Mouse (Mus musculus): ENCODE measurements around the gene Tjap1.

Tjap1 gene

DNA sequence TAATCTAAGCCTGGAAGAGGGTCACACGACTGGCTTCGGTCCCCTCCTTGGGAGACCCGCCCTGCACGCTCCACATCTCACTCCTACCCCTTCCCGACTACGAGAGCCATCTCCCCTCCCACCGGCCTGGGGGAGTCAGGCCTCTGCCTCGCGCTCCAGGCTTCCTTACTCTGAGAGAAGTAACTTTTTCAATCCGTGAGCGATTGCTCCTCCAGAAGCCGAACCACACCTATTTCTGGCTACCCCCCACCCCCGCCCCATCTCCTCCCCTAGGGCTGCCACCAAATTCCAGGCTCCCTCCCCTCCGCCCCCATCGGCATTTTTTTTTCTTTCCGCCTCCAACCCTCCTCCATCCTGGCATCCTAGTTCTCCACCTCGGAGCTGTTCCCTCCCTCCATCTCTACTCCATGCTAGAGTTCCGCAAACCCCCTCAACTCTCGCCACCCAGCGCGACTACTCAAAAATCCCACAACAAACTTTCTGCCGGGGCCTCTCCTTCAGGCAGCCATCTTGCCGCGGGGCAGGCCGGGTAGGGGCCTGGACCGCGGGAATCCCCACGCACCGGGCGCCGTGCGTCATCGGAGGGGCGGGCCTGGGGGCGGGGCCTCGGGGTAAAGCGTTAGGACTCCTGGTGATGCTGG is at the start of gene Tjap1:
Tjap1 (minus strand) TSS at position 544 of the 641 bp plus-strand sequence.
- peak; percentile 90 for DNase-seq (ENCODE audit: low spot score)

DNA sequence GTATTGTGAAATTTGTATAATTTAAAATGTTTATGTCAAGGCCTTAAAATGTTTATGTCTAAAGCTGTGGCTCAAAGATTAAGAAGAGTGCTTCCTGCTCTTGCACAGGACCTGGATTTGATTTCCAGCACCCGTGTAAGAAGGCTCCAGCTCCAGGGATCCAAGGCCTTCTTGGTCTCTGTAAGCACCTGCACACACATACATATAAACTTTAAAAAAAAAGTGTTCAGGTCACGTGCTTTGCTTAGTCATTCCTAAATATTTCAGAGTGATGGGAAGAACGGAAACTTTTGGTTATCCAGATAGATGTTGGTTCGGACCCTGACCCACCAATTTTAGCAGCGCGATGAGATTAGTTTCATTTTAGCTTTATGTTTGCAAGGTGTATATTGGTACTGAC is 45.9 kb upstream of the Tjap1 start:
- no peak for DNase-seq (ENCODE audit: low spot score)

DNA sequence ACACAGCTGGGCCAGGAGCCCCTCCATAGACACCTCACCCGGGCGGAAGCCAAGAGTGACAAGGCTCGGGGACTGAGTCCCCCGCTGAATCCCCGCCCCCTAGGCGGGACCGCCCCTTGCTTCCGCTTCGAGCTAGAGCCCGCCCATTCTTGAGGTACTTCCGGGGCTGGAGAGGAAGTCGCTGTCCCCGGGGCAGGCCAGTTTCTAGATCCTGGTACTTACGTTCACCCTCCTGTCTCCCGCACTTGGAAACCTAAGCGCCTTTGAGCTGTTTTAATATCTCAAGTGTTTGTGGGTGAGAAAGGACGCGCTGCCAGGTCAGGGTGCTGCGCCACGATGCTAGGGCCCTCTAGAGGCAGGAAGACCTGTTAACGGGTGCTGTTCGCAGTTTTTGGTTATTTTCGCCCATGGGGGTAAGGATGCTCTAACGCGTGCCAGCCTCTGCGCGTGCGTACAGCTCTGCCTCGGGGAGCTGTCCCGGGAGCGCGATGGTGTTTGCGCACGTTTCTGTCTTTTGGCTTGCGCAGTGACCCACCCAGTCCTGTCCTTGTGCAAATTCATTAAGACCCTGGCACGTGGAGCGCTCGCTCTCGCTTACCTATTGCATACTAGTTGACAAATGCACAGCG is 45.2 kb upstream of the Tjap1 start, which contains the start of gene Abcc10:
Abcc10 (minus strand) TSS at position 447 of the 629 bp plus-strand sequence.
- DNase-seq (ENCODE audit: low spot score) = peak; percentile 96

DNA sequence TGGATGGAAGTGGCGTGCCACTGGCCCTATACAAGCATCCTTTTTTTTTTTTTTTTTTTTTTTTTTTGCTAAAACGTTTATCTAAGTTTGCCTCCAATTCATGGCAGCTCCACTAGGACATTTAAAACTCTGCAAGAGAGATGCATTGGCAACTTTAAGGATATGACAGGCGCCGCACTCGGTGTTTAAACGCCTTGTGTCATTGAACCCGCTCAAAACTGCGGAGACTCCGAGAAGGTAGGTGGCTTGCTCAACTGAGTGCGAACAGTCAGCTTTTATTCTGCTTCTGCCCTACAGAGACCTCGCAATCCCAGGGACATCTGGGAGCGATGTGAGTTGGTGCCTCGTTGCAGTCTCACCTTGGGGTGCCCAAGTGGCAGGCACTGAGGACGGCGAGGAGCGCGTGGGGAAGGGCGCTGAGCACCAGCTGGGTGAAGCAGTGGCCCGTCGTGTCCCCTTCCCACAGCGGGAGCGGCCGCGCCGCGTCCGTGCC is 44.6 kb upstream of the Tjap1 start:
- no peak for DNase-seq (ENCODE audit: low spot score)

DNA sequence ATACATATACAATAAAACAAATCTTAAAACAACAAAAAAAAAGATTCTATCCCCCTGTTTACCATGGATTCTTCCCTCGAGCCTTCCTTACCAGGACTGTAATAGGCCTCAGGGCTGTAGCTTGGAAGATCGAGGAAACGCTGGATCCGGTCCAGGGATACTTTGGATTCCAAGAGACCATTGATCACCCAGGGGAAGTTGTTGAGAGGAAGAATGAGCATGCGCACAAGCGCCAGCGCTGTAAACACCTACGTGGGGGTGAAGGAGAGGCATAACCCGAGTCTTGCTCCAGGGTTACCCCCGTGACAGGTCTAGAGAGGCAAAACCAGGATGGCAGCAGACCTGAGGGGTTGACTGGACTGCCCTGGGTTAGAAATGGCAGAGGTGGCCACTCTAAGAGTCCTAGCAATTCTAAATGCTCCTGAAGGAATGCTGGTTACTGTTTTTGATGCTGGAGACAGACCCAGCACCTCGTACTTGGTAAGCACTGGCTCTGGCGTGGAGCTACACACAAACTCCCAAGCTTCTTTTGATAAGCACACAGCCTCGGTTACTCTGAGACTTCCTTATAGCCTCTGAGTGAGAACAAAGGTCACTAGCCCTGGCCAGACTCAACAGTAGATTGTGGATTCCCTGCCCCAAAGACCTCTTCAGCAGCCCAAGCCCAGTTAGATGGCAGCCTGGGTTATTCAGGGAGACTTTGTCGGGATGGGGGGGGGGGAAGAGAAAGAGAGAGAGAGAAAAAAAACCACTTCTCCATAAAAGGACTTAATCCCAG is 39.4 kb upstream of the Tjap1 start:
- no peak for DNase-seq (ENCODE audit: low spot score)

DNA sequence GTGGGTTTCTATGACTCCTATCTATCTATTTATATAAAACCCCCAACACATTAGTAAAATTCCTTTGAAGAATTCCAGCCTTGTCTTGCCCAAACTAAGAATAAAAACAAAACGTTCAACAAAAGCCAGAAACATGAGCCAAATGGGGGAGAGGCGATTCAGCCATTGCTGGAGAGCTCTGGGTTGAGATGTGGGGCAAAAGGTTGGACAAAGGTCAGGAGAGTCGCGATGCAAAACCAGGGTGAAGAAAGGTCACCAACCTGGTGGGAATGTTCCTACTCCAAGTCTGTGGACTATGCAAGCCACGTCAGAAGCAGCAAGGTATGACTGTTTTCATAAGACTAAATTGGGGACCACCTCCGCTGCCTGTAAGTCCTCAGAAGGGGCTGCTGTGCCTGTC is 37.7 kb upstream of the Tjap1 start:
- DNase-seq (ENCODE audit: low spot score) = peak; percentile 25

DNA sequence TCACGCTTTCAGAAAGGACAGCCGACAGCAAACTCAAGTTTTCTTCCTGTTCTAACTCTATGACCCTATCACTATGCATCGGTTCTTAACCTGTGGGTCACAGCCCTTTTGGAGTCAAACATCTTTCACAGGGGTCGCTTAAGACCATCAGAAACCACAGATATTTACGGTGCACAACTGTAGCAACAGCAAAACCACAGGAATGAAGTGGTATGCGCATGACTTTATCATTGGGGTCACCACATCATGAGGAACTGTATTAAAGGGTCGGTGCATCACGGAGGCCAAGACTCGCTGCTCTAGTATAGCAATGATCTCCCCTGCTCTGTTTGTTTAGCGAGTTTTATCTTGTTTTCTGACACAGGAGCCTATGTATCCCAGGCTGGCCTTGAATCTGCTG is 33.0 kb upstream of the Tjap1 start:
- DNase-seq (ENCODE audit: low spot score) = no peak

DNA sequence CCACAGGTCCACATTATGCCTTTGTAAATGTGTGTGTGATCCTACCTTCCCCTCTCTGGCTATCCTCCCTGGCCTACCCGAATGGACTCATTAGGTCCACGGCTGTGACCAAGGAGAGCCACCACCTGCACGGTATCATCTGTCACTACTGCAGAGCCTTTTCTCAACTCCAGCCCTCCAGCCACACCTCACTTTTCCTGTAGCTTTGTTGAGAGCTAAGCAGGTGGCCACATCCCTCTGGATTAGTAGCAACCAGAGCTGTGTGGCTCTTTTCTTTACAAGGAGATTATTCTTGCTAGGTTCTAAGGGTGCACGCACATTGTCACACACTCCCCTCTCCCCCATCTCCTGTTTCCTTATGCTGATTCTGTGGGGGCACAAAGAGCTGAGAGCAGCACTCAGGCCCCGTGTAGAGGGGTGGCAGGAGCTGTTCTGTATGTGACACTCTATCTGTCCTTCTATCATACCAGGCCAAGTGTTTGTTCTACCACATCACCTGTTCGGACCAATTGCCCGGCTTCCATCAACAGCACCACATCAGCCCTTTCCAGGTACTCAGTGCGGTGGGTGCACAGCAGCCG is 30.4 kb upstream of the Tjap1 start:
- no peak for DNase-seq (ENCODE audit: low spot score)

DNA sequence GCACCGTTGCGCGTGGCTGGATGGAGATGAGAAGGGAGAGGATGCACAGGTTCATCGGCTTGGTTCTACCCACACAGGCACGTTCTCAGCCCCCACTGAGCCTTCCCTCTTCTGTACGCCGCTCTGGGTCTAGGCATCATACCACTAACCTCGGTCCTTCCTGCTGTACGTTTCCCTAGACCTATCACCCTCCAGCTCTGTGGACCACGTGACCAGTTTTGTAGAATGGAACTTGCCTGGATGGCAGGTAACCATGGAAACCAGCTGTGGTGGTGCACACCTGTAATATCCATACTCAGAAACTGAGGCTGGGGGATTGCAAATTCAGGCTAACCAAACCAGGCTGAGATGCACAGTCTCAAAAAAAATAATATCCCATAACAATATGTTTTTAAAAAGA is 27.7 kb upstream of the Tjap1 start:
- no peak for DNase-seq (ENCODE audit: low spot score)

DNA sequence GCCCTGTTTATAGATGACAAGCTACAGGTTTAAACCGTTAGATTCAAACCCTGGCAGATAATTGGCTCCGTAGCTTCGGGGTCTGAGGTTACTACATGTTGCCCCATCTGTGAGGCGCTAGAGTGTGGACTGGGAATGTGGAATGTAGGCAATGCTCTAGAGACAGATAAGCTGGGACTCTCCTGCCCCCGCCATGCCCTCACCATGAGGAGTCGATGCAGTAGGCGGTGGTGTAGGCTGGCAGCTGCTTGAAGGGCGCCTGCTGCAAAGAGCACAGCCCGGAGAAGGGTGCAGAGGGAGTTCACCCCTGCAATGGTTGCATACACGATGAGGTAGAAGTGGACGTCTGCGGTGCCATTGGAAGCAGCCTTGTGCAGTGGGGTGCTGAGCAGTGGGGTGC is 27.0 kb upstream of the Tjap1 start:
- DNase-seq (ENCODE audit: low spot score) = no peak

DNA sequence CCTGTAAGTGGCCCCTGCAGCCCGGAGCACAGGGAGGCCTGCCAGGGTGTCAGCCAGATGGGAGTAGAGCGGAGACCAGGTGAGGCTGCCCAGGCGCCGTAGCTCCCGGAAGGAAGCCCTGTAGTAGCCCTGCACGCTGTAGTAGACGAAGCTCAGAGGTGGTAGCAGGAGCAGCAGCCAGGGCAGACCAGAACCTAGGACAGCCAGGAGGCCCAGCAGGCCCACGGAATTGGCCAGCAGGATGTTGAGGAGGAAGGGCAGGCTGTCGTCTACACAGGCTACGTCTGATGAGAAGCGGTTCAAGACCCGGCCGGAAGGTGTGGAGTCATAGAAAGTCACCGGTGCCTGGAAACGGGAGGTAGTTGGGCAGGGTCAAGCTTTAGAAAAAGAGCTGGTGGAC is 24.1 kb upstream of the Tjap1 start:
- DNase-seq (ENCODE audit: low spot score) = no peak

DNA sequence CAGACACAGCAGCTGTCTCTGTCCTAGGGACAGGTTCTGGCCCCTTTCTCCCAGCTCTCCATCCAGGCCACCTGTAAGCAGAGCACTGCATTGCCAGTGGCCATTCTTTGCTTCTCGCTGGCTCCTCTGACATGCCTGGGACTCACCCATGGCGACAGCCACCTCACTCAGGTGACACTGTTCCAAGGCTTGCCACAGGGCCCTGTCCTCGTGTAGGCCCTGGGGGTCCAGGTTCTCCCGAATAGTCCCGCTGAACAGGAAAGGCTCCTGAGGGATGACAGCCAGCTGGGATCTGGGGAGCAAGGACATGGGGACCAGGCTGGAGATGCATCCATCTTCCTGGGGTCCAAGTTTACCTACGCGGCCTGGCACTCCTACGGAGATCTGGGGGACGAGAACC is 21.4 kb upstream of the Tjap1 start:
- no peak for DNase-seq (ENCODE audit: low spot score)

DNA sequence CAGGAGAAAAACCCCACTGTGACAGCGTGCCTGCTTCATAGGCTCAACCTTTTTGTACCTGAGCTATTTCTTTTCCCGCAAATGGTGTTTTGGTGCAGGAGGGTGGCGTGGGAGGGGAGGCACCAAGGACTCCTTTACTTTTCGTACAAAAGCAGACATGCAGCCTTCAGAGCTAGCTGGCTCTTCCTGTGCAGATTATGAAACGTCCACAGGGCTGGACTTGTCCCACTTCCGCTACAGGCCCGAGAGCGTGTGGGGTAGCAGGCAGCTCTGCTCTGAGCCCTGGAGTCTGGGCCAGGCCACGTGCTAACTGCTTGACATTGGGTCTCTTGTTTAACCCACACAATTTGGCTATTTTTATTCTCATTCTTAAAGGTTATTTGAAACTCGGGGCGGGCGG is 19.1 kb upstream of the Tjap1 start:
- DNase-seq (ENCODE audit: low spot score) = peak; percentile 58

DNA sequence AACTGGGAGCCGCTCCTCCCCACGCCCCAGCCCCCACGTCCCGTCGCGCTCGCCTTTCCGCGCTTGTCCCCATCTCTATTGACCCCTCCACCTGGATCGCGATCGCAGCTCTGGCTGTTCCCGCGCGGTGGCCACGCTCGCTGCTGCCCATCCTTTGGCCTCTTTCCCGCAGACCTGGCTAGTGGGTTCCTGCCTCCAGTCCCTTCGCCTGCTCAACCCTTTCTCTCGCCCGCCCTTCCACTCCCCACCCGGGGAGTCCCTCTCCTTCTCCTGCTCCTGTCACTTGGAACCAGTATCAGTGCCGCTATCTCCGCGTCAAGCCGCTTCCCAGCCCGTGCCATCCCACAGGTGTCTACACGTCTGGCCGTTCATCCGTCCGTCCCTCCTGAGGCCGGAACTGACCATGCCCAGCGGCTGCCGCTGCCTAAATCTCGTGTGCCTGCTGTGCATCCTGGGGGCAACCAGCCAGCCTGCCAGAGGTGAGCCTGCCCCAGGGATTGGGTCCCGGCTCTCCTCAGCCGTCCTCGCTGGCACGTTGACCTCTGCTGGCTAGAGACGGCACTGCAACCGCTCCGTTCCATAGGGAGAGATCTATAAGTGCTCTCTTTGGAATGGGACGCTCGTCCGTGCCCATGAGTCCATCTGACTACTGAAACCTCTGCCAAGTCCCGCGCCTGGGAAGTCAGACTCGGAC is 15.5 kb upstream of the Tjap1 start:
- peak; percentile 90 for DNase-seq (ENCODE audit: low spot score)

DNA sequence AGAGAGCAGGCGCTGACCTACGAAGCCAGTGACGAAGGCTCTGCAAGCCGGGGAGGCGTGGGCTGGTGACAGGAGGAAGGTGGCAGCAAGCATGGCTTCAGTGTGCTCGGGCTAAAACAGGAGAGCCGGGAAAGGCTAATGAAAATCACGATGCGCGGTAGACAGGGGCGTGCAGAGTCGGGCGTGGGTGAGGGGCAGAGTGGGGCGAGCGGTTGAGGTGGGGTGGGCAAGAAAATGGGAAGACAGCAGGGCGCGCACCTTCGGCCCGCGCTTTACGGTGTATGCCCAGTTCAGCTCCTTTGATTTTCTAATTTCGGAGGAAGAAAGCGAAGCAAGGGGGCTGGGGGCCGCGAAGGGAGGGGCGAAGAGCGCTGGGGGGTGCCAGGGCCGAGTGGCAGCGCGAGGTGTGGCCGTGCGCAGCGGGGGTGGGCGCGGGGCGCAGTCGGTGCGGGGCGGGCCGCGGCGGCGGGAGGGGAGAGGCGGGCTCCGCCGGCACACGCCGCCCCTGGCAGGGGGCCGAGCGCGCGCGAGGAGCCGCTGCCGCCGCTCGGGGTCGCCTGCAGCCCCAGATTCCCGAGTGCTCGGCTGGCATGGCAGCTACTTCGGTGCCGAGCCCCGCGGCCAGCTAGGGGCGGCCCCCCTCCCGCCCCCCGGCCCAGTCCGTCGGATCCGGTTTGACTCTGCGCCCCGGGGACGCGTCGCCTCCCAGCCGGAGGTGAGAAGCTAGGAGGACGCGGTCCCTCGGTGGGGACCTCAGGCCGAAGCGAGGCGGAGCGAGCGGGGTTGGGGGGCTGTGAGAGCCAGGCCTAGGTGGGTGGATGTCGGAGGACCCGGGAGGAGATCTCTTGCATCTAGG is 14.8 kb upstream of the Tjap1 start, which contains the start of gene Dlk2:
Dlk2 (plus strand) TSS at position 58 of the 856 bp plus-strand sequence.
- DNase-seq (ENCODE audit: low spot score) = no peak

DNA sequence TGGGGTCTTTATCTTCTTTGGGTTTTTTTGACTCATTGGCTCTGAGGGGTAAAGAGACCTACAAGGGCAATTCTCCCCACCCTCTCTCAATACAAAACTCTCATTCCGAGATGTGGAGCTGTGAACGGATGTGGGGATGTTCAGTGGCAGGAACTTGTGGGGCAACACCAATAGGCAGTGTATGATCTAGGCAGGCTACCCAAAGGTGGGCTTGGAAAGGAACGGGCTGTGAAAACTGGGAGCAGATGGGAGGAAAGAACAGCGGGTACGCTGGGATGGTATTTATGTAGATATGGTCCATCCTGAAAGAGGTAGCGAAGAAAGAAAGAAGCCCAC is 14.2 kb upstream of the Tjap1 start:
- no peak for DNase-seq (ENCODE audit: low spot score)

DNA sequence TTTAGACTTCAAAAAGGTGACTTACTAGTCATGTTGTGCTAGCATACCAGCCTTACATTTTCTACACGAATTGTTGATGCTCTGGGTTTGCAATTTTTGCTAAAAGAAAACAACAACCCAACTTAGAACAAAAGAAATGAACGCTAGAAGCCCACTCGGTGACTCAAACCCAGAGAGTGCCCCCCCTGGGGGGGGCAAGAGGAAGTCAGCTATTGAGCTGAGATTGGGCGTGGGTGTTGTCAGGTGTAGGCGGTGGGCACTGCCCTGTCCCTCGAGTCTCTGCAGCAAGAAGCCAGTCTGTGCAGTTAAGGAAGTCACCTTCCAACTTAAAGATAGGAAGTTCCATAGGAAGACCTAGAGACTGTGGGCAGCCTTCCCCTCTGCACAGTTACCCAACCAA is 13.8 kb upstream of the Tjap1 start:
- DNase-seq (ENCODE audit: low spot score) = no peak

DNA sequence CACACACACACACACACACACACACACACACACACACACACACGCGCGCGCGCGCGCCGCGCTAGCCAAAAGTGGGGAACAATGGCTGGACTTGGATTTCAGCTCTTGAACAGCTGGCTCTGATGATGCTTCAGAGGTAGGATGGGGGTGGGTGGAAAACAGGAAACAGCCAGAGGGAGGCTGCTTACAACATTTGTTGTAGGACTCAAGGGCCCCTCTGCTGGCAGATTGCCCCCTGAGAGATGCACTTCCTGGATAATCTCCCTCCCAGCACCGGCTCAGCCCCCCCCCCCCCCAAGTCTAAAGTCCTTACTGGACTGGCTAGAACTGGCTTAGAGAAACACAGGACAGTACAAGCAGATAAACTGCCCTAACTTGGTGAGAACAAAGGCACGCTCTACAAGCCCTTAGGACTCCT is 4.9 kb upstream of the Tjap1 start:
- DNase-seq (ENCODE audit: low spot score) = no peak

DNA sequence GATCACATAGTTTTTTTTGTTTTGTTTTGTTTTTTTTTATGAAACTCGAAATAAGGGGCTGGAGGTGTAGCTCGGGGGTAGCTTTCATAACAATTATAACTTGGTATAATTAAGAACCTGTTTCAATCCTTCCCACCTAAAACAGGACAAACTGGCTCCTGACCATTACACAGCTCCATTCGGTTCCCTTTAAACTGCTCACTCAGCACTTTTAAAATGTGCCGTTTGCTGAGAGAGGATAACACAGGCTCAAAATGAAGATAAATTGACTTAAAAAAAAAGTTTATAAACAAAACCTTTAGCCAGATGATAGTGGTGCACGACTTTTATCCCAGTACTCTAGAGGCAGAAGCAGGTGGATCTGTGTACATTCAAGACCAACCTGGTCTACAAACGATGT is 2.6 kb upstream of the Tjap1 start:
- no peak for DNase-seq (ENCODE audit: low spot score)

DNA sequence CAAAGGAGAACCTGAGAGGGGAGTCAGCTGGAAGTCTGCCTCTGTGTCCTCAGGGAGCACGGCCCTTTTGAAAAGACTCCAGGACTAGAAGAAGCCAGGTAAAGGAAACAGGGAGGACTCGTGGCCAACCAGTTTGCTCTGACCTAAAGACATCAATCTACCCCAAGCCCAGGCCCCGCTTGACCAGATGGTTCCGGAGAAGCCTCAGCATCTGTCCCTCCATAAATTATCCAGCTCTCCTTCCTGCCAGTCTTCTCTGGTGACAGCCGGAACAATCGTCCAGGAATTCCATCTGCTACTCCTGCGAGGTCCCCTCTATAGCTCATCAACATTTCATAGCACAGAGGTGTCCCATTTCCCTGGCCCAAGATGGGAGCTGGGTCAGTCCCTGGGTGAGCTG is 1.8 kb upstream of the Tjap1 start:
- DNase-seq (ENCODE audit: low spot score) = no peak

DNA sequence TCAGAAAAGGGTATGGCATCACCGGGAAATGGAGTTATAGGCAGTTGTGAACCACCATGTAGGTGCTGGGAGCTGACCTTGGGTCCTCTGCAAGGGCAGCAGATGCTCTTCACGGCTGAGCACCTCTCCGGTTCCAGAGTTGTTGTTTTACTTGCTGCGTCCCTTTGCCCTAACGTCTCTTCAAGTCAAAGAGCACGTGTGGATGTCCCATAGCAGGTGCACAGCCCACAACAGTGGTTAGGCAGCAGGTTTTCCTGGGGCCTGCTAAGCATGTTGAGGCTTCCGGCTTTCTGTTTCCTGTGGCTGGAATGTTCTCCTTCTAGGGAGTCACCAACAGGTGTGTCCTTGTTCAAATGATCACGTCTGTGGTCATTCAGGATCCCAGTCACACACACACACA is 1.1 kb upstream of the Tjap1 start:
- no peak for DNase-seq (ENCODE audit: low spot score)

All from urinary bladder, postnatal 14 days (tissue).